Mouse (Mus musculus) frontal cortex, postnatal 10 days (tissue): ENCODE results near the gene Tmem186.

Experiments
- DNase-seq, 2 experiments: peaks; one replicate each; pipeline ENCODE4 v3.0.0; 2022; ENCODE audit warnings: low spot score in 2 of 2, mixed read lengths in 1 of 2

Gene Tmem186

DNA sequence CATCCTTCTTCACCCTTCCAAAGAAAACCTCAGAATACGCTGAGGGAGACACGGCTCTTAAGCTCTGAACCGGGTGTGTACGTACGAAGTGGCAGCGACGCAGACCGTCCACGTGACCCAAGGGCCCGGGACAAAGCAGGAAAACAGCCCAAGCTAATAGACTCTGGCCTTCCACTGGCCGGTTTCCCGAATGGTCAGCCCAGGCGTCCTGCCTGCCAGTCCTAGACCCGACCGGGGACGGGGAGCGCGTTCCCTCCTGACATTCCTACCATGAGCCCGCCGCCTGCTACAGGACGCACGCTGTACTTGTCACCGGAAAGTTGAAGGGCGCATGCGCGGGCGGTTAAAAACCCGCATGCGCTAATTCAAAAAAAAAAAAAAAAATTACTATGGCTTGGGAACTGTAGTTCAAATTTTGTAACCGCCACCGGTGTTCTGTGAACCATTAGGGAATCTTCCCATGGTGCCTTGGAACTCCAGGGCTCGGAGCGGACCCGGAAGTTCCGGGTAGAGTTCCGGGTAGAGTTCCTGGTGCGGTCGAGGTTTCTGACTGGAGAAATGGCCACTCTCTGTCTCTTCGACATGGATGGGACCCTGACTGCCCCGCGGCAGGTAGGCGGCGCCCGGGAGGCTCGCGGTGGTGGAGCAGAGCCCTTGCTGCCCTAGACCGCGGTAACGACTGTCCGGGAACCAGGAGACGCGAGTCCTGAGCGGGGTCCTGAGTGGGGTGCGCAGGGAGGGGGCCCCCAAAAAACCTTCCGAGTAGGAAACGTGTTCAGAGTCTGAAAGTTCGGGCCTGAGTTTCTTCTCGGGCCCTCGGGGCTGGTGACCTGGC is at the start of gene Tmem186, which contains the start of gene Pmm2:
TSS of gene Tmem186 (minus strand) at position 496 of the 835 bp plus-strand sequence.
TSS of gene Pmm2 (plus strand) at position 458 of the 835 bp plus-strand sequence.
- peak; percentile 84 to 86 for DNase-seq

DNA sequence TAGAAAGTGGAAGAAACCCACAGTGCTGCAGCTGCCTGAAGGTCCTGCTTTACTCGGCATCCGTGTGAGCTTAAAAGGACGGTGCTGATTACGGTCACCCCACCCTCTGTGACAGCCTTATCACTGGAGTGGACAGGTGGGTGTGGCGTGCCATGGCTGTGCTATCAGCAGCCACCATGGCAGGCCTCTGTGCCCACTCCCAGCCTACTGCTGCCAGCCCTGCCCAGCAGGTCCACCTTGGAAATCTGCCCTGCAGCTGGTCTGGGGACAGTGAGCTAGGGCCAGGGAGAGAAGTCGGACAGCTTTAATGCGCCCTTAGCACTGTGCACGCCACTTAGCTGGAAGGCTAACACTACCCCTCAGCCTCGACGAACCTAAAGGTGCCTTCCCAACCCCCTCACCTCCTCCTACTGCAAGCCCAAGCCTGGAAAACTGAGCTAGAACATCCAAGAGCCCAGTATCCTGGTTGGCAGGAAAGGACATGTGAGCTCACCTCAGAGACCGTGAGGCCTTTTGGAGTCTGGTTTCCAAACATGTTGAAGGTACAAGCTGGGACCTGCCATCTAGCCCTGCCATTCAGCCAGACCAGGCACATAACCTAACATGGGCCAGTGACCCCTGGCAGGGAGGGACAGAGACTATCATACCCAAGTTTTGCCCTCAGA is 49.5 kb upstream of the Tmem186 start:
- no peak for DNase-seq

DNA sequence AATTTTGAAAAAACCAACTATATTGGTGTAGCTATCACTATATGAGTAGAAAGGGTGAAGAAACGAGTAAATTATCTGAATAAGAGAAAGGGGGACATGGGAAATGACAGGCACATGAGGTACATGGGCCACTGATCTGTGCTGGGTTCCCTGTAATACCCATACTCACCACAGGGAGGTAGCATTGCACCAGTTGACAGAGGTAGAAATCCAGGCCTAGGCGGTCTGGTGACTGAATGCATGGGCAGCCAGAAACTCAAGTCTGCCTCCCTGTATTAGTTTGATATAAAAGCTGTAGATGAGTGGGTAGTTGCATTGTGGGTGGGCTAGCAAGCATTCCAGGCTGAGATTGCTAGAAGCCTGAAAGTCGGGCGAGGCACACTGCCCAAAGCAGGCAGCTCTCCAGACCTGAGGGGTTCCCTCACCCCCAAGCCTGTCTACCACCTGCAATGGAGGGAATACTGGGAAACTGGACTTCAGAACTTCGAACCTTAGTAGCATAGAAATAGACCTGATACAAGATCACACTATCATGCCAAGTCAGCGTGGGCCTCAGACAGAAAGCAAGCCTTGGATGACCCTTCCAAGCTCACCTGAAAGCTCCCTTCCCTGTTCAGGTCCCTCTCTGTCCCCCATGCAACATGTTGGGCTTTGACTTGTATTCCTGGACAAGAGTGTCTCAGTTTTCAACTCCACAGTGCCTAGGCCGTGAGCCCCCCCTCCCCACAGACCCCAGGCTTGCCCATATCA is 48.8 kb upstream of the Tmem186 start:
- peak; percentile 65 to 75 for DNase-seq

DNA sequence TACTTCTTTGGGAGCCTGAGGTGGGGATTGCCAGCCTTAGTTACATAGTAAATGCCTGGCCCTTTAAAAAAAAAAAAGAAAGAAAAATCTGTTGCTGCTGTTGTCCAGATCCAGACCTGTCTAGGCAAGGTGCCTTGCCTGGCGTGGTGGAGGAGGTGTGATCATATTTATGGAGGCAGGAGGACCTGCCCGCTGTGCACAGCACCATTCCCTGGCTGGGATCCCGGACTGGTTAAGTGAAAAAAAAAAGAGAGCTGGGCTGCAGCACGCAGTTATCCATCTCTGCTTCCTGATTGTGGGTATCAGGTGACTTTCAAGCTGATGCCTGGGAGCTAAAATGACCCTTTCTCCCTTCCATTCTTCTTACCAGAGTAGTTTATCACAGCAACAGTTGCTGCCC is 47.6 kb upstream of the Tmem186 start:
- no peak for DNase-seq

DNA sequence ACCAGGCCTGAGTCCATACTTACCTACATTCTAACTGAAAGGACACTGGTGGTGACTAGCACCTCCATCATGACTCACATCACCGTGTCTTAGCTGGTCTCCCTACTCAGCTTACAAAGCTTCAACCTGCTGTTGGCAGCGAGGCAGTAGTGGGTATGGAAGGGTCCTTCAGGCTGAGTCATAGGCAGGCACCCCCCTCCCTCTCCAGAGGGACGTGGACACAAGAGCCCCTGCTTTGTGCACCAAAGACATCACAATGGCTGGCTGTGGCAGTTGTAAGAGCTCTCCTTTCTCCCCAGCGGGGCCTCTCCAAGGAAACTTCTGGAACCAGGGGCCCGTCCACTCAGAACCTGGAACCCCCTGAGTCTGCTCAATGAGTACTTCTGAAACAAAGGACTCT is 43.0 kb upstream of the Tmem186 start, which contains the start of gene Gm5767:
TSS of gene Gm5767 (plus strand) at position 301 of the 400 bp plus-strand sequence.
- no peak for DNase-seq

DNA sequence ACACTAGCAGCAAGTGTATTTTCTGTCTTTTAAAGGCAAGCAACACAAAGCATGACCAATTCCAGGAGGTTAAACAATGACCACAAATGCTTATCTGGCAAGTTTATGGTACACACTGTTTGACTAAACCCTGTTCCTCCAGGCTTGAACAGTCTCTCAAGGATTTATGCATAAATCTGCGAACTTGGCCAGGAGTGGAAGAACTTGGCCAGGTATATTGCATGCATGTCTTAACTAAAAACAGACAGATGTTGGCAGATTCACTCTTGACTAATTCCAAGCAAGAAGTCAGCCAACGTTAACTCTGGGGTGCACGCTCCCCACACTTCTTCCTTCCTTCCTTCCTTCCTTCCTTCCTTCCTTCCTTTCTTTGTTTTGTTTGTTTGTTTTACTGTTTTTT is 42.3 kb upstream of the Tmem186 start:
- DNase-seq: no peak

DNA sequence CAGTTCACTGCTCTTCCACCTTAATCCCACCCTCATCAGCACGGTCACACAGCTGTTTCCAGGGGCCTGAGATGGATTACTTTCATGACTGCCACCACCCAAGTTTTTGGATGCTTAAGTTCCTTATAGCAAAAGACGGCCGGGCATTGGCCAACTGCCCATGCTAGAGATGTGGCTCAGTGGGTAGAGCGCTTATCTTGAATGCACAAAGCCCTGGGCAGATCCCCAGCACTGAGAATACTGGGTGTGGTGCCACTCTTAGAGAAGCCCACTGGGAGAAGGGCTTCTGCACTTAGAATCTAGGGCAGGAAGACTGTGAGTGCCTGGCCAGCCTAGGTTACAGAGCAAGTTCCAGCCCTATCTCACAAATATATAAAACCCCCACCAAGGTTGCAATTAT is 41.2 kb upstream of the Tmem186 start:
- DNase-seq: no peak

DNA sequence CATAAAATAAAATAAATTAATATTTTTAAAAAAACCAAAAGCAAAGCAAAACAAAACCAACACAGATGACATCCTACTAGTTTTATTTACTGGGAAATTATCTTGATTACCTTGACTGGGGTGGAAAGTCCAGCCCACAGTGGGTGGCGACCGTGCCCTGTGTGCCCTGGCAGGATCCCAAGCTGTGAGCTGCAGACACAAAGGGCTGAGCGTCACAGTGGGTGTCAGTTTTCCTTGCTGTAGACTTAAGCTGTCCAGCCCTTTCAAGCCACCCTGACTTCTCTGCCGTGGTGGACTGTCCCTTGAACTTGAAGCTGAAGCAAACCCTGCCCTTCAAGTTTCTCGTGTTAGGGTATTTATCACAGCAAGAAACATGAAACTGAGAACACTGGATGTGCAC is 40.5 kb upstream of the Tmem186 start:
- no peak for DNase-seq

DNA sequence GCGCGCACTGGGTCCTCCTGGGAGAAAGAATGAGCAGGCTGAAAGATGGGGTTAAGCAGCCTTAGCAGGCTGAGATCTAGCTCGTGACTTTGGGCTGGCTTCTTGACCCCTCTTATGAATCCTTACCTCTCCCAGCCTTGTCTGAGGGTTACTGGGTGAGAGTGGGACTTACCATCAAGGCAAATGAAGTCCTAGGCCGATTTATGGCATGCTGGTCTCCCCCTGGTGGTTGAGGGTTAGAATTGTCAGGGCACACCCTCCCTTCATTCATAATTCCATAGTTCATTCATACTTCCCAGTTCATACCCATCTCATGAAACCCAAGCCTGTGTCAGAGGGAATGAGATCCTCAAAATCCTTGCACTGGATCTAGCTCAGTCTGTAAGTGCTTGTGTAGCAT is 39.3 kb upstream of the Tmem186 start:
- DNase-seq: peak in 1 of 2 experiments; percentile 39

DNA sequence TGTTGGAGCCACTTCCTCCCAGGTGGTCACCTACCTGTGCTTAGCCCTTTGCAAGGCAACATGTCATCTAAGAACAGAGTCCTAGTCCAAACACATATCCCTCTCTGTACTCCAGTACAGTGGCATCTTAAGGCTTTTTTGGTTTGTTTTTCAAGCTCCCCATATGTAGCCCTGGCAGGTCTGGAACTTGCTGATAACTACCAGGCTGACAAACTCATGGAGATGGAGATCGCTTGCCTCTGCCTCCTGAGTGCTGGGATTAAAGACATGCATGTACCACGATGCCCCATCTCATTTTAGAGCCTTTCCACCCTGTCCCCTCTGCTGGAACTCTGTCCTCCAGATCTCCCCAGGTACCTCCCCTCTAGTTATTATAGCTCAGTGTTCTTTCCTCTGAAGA is 38.7 kb upstream of the Tmem186 start:
- no peak for DNase-seq

DNA sequence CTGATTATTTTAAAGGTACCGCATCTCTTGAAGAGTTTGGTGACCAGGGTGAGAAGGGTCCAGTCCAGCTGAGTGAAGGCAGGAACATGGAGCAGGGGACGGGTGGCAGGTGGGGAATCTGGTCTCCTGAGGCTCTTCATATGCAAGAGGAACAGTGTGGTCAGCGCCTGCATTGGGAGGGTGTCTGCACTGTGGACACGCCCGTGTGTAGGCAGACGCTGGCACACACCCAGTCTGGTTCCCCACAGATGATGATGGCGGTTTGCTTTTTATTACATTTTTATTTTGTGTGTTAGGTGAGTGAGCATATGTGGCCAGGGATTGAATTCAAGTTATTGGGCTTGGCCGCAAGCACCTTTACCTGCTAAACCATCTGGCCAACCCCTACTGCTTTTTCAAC is 38.0 kb upstream of the Tmem186 start:
- no peak for DNase-seq

DNA sequence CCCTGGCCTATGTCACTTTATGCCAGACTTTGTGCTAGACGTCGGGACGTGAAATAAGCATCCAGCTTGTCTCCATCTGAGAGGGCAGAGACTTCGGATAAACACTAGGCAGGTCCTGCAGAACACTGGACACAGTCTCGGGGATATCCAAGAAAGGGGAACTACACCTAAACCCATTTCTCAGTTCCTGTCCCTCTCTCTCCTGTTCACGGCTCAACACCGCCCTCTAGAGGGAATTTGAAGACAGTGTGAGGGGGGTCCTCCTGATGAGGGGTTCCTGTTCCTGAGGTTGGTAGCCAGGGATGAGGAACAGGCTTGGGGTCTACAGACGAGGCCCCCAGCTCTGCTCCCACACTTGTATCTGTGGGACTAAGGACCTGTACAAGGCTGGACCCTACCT is 36.7 kb upstream of the Tmem186 start:
- DNase-seq: peak in 1 of 2 experiments; percentile 40

DNA sequence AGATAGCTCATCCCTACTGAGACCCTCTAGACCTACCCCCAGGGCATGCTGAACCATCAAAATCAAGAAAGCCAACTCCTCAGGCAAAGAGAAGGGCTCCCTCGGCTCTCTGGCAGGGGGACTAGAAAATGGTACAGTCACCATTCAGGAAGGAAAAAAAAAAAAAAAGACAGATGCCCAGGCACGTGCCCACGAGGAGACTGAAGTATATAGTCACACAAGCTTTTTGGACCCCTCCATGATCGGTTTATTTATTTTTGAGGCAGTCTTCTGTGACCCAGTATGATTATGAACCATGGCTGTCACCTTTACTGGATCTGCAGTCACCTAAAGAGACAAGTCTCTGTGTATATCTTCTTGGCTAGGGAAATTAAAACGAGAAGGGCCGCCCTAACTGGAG is 35.8 kb upstream of the Tmem186 start:
- no peak for DNase-seq

DNA sequence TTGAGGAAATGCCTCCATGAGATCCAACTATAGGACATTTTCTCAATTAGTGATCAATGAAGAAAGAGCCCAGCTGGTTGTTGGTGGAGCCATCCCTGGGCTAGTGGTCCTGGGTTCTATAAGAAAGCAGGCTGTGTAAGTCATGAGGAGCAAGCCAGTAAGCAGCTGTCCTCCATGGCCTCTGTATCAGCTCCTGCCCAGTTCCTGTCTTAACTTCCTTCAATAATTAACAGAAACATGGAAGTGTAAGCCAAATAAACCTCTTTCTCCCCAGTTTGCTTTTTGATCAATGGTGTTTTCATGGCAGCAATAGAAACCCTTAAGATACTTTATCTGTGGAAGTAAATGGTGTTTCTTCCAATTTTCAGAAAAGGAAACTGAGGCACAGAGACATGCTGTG is 35.3 kb upstream of the Tmem186 start:
- no peak for DNase-seq

DNA sequence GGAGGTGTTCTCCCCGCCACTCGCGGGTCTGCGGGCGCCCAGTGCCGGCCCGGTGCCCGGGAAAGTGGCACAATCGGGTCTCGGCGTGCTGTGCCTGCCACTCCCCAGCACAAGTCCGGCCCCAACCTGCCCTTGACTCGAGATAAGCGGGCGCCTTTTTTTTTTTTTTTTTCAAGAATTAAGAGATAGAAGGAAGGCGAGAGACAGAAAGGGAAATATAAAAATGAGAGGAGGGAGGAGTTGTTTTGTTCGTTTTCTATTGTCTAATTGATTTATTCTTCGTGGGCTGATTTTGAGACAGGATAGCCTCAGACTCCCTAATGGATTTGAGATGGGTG is 34.8 kb upstream of the Tmem186 start:
- no peak for DNase-seq

DNA sequence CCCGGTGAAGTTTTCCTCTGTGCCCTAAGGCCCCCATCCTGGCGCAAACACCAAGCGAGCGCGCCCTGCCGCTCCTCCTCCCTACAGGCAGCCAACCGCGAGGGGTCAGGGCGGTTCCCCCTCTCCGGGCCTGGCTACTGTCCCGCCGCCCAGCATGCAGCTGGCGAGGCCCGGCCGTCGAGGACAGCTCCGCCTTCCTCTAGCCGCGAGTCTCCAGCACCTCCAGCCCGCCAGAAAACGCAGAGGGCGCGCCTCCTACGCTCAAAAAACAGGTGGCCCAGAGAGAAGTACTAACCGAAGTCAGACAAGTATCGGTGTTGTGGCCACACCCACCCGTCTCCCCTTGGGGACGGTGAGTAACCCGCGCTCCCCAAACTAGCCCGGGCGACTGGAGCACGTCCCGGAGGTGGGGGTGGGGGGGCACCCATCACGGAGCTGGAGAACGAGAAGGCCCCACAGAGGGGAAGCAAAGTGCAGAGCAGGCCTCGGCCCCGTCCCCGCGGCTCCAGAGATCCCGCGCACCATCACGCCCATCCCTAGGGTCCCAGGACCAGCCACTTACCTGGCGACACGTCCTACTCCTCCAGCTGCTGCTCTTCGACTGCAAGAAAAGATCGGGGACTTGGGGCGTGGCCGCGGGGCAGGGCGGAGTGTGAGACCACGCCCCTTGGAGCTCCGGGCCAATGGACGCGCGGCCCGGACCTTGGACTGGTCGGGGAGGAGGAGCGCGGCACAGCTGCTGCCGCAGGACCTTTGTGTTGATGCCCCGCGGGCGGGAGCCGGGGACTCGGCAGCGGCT is 34.2 kb upstream of the Tmem186 start, which contains the start of gene Carhsp1:
TSS of gene Carhsp1 (minus strand) at position 605 of the 799 bp plus-strand sequence.
- peak; percentile 76 to 87 for DNase-seq

DNA sequence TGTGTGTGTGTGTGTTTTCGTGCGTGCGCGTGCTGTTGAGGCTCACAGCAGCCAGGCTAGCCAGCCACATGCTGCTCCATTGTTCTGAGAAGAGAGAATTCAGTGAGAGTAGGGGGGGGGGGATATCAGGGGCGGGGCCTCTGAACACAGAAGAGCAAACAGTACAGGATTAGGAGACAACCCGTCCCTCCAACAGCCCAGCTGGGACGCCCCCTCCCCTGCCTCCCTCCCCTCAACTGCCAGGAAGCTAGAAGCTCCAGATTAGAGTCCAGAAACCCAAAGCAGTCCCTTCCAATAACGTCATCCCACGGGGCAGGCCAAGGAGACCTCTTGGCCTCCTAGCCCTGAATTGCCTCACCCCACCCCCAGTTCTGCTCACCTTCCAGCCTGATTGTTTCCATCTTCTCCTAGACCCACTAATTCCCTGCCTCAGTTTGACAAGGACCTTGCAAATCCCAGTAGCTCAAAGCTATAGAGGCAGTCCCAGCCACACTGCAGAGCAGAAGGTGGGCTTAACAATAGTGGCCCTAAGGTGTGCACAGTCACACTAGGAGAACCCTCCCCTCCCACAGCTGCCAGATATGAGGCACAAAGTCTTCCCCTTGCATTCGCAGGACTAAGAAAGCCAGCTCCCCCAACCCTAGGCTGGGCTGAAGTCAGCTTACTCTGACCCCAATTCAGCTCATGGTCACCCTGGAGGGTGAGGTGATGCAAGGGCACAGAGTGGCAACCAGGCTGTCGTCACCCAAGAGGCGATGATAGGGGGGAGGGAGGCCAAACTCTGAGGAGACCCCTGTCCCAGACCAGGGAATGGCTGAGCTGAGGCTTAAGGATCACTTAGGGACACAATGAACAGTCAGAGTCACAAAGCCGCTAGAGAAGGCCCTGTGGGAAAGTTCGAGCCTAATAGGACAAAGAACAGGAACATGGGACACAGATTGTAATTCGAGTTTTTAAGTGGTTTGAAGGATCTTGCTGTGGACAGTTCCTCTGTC is 32.8 kb upstream of the Tmem186 start:
- no peak for DNase-seq

DNA sequence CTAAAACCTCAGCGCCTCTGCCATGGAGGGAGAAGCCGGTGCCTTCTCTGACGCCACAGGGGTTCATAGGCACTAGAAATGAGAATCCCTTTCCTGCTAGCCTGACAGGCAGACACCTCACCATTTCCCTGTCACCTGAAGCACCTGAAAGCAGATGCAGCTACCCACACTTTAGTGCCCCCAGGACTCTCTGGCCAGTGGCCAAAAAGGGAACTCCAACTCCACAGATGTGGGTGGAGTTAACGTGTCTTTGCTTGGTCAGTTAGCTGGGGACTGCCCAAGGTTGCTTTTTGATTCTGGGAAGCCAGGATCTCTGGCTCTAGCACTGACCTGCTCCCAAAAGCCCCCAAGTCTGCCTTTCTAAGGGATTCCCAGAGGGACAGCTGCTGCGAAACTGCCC is 31.9 kb upstream of the Tmem186 start:
- no peak for DNase-seq

DNA sequence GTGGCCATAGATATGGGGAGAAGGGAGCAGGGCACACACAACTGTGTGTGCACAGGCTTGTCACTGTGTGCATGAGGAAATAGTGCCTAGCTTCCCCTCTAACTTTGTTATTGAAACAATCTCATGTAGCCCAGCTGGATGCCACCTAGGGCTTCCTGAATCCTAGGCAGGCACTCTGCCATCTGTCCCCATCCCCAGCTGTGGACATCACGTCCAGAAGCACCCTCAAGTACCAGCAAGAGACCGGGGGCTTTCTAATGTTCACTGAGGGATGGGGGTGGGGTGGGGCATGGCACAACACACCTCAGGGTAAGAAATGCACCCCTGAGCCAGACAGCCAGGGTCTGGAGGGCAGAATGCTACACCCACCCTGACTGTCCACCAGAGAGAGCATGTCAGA is 30.9 kb upstream of the Tmem186 start:
- DNase-seq: no peak

DNA sequence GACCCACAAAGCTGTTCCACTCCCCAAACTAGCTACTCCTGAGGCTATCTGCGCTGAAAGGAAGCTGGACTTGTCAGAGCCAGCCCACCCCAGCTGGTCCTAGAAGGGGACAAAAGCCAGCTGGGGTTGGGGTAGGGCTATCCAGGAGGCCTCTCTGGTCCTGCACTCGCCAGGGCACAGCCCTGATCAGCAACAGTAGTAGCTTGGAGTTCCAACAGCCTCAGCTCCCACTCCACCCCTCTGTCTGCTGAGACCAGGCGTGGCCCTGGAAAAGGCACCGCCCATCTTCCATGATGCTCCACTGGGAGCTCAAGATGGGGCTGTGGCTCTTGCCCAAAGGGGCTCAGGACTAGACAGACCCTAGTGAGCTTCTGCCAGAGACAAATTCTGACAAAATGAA is 30.3 kb upstream of the Tmem186 start:
- DNase-seq: no peak
